Mouse (Mus musculus) forelimb bud, embryonic 11.5 days (tissue): ENCODE measurements around the gene Hexim2.

Experiments
- DNase-seq: peaks from one replicate; pipeline ENCODE4 v3.0.0-alpha.2; 2012; ENCODE audit warnings: low read depth, low spot score

Gene Hexim2

DNA sequence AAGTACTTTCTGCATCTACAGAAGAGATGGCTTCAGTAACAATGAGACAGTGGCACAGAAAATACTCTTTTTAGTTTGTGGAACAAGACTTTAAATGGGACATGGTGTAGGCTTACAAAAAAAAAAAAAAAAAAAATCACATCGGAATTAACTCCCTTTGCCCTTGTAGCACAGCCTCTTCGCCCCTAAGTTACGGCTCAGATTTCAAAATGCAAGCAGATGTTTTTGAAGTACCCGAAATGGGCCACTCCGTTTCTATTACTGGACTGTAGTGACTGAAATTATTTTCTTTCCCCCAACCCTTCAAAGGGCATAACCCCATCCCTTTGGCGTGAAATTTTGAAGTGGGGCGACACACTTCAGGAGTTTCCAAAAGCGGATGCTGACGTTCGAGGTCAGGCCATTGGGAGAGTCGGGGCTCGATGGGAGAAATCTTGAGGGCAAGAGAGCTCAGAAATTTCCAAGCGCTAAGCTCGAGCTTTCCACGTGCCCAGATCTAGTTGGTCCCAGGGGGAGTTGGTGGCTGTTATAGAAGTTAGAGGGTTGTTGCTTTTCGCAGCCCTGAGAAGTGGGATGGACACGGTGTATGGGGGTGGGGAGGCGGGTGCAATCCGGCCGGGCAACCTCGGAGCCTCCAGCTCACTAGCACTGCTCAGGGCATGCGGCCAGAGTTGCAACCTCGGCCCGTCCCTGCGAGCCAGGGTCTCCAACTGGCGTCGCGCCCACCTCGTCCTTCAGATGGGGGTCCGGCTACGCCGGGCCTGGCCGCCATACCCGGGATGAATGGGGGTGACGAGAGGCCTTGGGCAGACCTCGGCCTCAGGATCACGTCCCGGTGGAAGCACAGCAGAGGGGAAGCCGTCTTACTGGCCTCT lies at the start of gene Hexim2:
Gene Hexim2 (plus strand): TSS at position 729 of the 875 bp plus-strand sequence.
- peak; percentile 55 for DNase-seq

DNA sequence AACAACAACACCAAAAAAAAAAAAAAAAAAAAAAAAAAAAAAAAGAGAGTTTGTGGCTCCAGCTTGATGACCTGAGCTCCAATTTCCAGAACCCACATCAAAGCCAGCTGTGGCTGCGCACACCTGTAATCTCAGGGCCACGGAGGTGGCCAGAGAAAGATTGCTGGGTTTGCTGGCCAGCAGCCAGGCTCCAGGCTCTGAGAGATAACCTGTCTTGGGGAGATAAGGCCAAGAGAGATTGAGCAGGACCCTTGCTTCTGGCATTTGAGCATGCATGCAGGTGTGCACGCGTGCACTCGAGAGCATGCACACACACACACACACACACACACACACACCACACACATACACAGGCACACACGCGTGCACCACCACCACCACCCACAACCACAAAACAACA lies 38.9 kb upstream of the Hexim2 start:
- no peak for DNase-seq

DNA sequence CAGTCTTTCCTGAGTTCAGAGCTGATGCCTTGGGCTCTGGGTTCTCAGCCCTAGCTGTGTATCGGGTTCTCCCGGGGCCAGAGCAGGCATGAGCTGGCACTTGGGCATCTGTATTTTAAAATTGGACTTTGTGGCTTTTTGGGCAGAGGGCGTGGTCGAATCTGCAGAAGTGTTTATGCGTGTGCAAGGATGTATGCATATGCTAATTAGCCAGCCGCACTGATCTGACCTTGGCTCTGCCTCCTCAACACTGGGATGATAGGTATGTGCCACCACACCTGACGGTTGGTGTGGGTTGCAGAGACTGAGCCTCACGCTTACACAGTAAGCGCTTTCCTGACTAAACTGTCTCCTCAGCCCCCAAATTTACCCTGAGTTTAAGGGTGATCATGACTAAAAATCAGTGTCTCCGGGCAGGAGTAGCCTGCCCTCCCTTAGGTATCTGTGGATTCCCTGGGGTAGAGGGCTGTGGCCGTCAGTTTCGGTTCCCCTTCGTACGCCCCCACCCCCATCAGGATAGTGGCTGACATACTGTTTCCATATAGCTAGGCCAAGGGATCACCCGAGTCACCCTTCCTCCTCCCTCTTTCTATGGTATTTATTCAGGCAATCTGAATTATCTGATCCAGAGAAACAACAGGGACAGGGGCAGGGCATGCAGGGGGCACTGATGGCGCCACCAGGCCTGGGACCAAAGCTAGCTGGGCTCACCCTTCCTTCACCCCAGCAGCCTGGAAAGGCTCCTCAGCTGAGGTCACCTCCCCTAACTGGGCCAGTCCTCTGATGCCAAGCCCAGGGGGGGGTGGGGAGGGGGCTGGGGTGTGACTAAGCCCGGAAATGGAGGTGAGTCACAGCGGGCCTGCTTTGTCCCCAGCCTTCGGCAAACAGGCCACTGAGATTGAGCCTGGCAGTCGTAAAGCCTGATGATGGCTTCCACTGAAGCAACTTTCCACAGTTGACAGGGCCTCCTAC lies 38.1 kb upstream of the Hexim2 start:
- DNase-seq: no peak

DNA sequence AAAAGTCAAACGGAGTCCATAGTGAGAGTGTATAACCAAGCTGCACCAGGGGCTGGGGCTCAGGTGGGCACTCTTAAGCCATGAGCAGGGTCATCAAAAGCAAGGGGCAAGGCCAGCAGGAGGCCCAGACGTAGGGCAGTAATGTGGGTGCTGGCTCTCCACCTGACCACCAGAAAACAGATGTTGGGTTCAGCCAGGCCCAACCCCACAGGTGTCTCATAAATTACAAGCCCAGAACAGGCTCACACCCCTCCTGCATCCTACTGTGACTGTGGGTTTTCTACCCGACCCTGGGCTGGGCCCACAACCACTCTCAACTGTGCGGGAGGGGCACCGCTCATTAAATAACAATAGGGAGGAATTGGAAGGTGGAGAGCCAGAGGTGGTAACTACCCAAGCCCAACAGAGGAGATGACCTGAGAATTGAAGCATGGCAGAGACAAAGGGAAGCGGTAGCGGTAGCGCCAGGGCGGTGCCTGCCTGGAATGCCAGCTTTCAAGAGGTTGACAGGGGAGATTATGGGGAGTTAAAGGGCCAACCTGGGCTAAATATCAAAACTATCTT lies 37.0 kb upstream of the Hexim2 start:
- no peak for DNase-seq

DNA sequence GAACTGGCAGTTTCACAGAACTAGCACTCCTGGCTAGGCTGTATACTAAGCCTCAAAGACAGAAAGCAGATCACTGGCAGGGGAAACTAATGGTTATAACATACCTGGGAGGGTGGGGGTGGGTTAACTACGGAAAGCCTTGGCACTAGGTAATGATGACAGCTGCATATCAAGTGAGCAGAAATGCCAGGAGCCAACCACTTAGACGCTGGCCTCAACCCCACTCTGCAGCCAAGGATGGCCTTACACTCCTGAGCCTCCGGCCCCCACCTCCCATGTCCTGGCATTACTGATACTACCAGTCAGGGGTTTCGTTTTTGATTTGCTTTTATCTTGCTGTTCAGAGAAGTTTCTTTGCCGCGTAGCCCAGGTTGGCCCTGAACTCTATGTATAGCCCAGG lies 36.4 kb upstream of the Hexim2 start:
- DNase-seq: no peak

DNA sequence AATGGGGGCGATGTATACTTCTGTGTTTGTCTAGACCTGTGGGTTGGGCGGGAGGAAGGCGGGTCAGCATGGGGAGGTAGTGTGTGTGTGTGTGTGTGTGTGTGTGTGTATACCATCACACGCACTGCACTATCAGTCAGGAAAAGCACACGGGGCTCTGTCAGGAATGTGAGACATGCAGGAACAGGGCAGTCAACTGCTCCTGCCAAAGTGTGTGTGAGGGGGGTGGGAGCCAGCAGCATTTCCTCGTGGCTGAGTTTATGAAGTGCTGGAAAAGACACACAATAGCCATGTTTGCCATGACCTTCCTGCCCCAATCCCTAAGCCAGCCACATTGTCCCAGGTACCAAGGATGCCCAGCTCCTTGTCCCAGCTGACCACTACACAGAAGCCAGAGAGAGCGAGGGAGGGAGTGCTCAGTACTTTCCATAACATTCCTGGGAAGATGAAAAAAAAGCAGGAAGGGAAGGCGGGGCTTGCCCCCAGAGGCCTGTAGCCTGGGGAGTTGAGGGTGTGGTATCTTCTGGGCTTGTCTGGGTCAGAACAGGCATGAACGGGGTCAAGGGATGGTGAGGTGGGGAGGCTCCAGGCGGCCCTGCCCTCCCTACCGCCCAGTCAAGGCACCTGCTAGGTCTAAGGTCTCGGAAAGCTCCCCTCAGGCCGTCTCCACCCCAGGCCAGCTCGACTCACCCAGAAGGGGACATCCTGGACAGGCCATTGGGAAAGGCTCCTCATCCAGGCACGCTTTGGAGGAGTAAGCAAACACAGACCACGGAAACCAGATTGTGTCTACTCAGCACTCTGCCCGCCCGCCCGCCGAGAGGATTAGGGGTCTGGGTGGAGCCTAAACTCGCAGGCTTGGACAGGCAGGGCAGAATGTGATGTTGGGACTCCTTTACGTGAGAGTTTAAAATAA lies 35.0 kb upstream of the Hexim2 start:
- DNase-seq: no peak

DNA sequence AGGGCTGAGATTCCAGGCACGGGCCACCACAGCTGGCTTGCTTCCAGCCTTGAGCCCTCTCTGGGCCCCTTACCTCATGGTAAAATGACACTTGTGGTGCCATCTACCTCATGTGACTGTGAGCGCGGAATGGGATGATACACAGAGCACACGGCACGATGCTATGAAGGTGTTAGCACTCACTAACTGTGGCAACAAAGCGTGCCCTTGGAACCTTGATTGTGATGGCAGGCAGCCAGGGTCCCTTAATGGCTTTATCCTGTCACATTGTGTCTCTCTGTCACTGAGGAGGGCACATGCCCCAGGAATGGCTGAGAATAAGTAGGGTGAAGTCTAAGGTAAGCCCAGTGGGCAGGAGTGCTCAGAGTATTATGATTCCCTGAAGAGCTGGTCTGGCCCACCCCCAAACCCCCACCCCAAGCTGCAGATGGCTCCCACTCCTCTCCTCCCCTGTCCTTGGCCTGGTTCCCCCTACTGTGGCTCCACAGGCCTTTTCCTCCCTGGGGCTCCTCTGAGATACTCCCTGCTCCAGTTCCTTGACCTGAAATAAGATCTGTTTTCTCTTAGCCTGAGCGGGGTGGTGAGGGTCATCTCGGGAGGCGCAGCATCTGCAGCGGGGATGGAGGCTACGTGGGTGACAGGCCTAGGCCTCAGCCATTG lies 33.6 kb upstream of the Hexim2 start:
- no peak for DNase-seq

DNA sequence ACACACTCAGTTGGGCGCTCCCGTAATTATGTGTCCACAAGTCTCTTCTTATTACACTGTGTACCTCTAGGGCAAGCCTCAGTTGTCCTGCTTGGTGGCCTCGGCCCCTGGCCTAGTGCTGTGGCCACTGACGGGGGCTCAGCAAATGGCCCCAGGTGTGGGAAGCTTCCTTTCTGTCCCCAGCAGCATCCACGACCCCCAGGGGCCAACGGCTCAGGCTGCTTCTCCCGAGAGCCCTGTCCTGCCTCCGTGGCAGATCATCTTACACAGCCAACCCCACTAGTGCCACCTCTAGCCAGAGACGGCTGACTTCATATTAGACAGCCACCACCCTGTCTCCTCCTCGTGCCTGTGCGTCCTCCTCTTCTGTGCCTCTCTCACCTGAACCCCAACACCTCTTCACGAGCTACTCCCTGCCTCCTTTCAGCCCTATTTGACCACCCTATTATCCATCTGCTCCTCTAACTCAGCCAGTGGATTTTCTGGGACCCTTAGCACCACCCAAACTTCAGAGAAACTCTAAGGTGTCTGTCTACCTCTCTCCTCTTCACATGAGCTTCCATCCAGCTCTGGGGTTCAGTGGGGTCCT lies 32.8 kb upstream of the Hexim2 start:
- DNase-seq: no peak

DNA sequence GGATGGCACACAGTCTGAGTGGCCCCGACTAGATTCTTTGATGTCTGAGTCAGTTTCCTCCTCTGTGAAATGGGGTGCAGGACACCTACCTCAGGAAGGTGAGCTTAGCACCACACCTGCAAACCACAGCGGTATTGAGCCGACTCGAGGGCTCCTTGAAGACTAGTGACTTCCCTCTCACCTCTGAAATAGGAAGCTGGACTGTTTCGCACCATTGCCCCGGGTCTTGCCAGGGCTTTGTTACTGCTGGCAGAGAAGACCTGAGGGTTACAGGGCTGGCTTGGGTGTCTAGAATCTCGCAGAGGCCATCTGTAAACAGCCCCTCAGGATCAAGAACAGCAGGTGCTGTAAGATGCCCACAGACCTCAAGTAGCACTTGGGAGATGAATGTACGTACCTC lies 31.9 kb upstream of the Hexim2 start:
- no peak for DNase-seq

DNA sequence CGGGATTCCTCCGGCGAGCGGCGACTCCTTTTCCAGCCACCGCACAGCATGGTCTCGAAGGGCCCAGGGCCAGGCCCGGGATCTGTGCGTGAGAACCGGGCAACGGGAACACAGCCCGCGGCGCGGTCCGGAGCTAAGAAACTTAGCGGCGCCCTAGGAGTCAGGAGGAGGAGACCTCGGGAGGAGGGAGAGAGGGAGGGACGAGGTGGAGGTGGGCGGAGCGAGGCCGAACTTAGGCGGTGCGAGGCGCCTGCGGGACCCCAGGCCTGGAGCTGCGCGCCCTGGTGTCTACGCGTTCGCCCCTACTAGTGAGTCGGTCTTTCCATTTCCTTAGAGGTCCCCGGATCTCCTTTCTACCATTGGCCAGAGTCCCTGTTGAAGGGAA lies 30.8 kb upstream of the Hexim2 start, which contains the start of the genes Plcd3 and Acbd4:
Gene Plcd3 (minus strand): TSS at position 178 of the 385 bp plus-strand sequence.
Gene Acbd4 (plus strand): TSS at position 202 of the 385 bp plus-strand sequence.
- peak; percentile 61 for DNase-seq

DNA sequence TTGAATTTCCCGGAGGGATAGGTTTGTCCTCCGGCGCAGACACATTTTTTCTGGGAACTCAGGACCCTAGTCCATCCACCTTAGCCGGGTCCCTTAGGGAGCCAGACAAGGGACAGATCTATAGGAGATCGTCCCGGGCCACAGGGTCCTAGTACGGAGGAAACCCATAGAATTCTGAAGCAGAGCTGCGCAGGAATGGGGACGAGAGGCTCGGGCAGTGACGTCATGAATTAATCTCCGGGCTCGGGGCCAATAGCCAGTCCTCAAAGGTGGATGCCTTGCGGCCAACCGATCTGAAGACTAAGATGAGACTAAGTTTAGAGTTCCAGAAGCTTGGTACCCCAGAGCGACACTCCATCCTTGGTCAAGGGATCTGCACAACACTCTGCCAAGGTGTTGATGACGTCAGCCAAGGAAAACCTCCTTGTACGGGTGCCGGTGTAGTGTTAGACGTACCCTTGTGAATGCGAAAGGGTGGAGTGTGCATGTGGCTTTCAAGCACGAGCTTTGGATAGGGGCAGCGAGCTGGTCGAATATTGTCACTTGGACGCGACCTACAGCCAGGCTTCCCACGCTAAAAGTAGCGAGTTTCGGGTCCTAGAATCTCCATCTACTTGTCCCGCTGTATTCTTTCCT lies 30.2 kb upstream of the Hexim2 start:
- DNase-seq: no peak

DNA sequence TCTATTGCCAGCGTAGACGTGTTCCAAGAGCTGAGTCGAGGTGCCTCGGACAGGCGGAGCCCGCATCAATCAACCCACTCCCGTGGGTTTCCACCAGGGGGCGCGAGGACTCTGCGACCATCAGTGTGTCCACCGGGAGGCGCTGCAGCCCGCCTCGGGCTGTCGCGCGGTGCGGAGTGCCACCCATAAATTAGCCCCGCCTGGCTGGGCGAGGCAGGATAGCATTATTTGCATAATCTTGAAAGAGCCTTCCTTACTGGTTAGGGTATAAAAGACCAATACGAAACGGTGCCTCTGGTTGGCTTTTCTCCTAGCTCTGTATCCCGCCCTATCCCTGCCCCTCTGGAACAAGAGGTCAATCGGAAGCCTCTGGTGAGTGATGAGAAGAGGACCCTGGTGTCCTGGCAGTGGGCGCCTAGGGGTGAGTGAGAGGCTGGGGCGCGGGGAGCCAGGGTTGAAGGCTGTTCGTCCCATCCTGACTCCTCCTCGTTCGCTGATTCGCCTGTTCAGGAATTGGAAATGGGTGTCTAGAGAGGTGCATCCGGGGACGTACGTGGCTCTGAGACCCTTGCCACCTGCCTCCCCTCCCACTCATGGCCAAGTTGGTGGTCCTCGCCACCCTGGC lies 29.4 kb upstream of the Hexim2 start:
- DNase-seq: peak; percentile 97

DNA sequence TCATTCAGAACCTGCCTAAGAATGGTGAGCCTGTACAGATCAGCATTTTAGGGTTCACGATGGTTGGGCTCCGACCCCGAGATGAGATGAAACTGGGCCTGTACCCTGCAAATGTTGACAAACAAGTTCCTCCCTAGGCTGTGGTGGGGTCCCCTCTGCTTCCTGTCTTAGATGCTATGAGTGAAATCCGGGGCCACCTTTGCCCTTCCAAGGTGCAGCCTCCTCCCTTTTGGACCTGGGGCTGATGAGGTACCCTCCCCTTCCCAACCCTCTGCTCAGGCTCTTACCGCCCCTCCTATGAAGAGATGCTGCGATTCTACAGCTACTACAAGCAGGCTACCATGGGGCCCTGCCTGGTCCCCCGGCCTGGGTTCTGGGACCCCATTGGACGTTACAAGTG lies 28.6 kb upstream of the Hexim2 start:
- no peak for DNase-seq

DNA sequence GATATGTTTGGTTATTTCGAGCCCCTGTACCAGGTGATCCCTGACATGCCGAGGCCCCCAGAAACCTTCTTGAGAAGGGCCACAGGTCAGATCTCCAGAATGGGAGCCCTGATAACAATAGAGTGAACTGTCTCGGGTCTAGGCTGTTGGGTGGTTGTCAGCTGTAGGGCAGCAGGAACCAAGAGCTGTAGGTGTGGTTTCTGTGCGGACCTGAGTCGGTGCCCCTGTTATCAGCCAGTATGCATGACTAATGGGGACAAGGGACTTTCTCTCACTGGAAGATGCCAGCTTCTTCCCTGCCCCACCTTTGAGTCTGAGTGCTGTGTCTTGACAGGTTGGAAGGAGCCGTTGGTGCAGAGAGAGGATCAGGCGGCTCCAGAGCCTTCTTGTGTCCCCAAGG lies 27.8 kb upstream of the Hexim2 start:
- DNase-seq: no peak

DNA sequence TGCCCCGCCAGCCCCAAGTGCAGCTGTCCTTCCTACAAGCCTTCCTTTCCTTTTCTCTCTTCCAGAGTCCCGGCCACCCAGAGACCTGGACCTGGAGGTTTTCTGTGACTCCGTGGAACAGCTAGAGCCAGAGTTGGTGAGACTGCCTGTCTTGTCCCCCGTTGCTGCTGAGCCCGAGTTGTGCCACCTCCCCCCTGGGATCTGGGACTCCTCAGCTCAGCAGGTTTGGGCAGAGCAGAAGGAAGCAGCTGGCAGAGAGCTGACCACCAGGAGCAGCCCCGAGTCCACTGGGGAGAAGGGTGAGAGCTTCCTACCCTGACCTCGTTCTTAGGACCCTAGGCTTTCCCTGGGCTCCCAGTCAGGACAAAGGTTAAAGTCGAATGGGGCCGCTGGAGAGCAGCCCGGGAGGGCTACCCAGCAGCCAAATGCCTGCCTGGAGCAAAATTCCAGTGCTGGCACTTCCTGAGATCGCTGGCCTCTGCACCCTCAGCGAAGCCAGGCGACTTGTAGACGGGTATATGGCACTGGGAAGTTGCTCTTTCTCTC lies 27.0 kb upstream of the Hexim2 start:
- no peak for DNase-seq

DNA sequence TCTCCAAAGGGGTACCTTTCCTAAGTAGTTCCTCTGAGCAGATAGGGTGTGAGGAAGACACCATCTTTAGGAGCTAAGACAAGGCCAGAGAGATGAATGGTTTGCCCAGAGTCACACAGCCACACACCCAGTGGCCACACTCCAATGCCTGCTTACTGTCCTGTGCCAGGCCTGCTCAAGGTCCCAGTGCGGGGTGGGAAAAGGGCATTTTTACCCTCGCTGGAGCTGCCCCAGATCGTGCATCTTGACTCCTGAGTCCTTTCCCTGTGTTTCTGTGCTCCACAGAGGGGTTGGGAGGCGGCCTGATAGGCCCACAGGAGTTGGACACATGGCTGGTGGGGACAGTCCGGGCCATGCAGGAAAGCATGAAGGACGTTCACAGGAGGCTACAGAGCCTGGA lies 26.4 kb upstream of the Hexim2 start:
- DNase-seq: no peak

DNA sequence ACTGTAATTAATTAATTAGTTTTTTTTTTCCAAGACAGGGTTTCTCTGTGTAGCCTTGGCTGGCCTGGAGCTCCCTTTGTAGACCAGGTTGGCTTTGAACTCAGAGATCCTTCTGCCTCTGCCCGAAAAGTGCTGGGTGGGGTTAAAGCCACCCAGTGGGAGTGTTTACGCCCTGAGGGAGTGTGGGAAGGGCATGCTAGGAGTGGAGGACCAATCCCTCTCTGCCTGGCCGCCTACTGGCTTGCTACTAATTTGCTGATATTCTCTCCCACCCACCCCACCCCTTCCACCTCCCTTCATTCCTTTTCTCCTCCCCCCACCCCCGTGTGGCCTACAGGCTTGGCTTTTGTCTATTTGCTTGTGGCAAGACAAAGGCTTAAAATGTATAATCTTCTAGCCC lies 25.8 kb upstream of the Hexim2 start:
- no peak for DNase-seq

DNA sequence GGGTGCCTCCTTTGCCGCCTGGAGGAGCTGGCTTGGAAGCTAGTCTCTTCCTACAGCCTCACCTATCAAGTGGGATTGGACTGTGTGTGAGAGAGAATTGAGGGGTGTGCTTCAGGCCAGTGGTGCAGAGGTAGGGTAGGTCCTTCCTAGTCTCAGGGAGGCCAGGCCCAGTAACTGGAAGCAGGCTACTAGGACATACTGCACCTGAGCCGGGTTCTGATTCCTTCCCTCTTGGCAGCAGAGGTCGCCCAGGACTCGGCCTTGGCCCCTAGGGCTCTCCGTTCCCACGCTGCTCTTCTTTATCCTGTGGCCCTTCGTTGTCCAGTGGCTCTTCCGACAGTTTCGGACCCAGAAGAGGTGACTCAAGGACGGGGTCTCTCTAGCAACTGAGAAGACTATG lies 20.9 kb upstream of the Hexim2 start:
- DNase-seq: no peak
